Mouse (Mus musculus): Measurements from ENCODE around the gene Kif1b.

Gene Kif1b

DNA sequence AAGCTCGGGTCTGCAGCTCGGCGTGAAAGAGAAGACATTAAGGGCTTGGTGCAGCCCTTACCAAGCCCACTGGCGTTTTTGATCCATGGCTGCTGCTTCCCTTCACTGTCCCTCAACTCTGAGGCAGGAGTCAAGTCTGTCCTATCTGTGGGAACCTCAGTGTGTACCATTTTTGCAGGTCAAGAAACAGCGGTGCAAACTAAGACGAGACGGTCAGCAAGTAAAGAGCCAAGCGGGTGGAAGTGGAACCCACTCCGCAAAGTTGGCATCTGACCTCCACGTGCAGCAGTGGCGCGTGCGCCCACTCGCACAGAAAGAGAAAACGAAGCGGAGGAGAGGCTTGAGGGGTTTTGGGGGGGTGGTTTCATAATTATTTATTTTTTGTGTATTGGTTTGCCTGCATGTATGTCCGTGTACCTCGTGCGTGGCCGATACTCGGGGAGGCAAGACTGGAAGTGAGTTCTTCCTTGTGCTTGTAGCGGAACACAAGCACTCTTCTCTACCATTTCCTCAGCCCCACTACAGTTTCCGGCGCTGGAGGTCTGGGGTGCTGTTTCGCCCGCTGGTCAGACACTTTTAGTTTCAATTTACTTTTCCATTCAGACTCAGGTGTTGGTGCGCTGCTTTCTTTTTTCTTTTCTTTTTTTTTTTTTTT, 140.4 kb downstream of the Kif1b start:
- DNase-seq = peak; percentile 57

DNA sequence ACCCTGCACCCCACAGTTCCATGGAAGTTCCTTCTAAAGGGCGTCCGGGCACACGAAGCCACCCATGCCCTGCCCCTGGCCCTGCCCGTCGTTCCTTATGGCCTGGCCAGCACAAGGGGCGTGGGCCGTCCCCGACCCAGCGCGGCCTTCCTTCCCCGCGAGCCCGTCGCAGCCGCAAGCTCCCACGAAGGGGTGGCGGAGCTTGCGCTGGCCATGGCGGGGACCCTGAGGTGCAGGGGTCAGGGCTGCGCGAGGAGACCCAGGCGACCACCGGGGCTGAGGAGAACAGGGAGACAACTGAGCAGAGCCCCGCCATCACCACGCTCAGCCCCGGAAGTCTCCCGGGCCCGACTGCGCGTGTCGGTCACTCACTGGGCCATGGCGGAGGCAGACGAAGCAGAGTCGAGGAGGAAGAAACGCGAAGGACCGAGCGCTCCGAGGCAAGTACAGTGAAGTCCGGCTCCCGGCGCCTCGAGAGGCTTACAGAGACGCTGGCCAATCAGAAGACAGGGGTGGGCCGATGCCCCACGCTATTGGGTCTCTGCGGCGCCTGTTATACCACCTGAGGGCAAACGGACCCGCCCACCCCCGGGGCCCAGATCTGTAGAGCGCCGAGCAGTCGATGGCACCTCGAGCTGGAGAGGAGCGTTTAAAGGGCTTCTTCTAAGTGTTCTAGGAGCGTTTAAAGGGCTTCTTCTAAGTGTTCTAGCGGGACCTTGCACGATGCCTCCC, 141.1 kb downstream of the Kif1b start, which contains the start of gene Pgd:
Pgd (minus strand) TSS at position 557 of the 732 bp plus-strand sequence.
- DNase-seq = peak; percentile 98

DNA sequence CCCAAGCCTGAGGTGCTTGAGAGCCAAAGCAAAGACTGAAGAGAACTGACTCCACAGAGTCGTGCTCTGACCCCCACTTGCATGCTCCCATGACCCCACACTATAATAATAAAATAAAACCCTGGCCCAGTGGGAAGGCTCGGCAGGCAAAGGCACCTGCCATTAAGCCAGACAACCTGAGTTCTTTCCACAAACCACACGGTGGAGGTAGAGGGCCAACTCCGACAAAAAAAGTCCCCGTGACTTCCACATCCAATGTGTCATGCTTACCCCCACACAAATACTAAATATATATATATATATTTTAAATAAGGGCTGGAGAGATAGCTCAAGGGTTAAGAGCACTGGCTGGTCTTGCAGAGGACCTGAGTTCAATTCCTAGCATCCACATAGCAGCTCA, 143.3 kb downstream of the Kif1b start:
- no peak for DNase-seq

DNA sequence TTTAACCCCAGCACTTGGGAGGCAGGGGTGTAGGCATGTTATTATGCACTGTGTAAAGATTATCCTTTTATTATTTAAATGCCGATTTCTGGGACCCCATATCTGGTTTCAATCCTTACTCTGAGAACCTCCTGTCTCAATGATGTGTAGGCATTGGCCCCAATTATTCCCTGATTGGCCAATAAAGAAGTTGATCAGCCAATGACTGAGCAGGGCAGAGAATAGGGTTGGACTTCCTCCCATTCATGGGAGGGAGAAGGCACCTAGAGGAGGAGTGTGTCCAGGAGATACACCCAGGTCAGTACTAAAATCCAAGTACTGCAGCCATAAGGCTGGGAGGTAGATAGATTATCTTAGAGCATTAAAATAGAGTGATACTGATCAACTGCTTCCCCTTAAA, 144.3 kb downstream of the Kif1b start:
- no peak for DNase-seq

DNA sequence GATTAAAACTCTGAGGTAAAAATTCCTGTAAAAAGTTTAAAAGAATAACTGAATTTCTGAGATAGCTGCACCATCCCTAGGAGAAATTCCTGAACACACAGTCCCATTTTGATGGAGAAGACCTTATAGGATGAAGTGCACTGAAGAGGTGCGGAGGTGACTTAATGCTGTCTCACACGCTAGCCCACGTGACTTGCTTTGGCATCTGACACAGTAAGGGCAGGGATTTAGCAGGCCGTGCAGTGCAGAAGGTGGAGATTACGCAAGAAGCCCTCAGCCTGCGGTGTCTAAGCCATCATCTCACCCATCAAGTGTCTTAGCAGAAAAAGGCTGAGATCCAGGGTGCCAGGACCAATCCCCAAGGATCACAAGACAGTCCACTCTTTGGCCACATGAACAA, 146.3 kb downstream of the Kif1b start:
- DNase-seq = no peak

DNA sequence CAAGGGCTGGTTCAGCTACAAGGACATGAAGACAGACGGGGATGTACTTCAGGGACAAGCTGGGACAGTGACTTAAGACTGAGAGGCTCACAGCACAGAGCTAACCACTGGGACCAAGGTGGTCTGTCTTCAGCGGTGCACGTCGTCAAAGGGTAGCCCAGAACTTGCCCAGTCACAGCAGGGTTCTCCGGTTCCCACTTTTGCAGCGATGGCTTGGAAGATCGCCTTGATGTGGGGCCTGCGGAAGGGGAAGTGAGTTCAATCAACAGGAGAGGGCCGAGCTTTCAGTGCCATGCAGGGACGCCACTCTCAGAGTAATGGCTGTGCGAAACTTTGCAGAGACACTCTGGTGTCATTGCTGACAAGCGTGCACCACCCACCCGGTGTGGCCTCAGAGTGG, 147.6 kb downstream of the Kif1b start:
- DNase-seq = no peak

DNA sequence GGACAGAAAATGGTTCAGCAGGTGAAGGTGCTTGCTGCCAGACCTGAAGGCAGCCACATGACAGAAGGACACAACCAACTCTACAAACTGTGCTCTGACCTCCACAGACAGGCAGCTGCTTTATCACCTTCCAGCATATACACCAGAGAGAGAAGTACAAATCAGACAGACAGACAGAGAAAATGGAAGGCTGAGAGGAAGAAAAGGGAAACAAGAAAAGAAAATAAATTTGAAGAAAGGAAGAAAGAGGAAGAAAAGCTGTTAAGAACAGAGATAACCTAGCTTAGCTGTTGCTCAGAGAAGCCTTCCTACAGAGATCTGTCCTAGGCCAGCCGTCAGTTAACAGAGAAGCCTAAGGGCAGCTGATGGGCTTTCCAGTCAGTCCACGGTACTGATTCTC, 148.3 kb downstream of the Kif1b start:
- DNase-seq = no peak

DNA sequence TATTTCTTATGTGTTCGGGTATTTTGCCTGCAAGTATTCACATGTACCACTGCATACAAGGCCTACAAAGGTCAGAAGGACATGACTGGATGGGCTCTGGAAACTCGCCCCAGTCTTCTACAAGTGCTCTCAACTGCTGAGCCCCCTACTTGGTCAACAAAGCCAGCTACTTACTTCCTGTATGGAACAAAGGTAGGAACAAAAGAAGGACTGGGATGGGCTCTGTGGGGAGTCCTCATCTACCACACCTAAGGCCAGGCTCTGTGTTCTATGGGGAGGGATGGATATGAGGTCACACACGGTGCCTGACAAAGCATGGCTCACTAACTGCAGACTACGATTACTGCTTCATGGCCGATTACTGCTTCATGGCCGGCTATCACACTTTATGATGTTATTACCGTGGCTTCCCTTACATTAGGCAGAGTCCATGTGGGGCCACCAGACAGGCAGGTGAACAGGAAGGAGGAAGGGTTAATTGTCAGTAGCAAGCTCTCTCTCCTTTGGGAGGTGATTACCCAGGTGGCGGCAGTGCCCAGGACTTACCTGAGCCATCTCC, 150.0 kb downstream of the Kif1b start:
- no peak for DNase-seq

DNA sequence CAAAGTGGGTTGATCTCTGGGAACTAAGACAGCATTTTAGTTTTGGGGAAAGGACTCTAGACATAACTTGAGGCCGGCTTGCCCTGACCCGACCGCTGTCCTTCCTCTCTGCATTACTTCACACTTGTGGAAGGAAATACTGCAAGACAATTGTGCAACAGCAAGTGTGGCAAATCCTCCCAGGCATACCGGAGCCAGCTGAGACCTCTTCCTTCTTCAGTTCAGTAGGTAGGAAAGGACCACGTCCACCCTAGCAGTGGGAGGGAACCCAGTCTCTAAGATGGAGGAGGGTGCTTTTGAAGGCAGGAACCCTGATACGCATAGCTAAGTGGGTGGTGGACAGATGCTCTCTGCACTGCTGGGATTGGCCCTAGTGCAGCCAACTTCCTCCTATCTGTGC, 151.8 kb downstream of the Kif1b start:
- no peak for DNase-seq

DNA sequence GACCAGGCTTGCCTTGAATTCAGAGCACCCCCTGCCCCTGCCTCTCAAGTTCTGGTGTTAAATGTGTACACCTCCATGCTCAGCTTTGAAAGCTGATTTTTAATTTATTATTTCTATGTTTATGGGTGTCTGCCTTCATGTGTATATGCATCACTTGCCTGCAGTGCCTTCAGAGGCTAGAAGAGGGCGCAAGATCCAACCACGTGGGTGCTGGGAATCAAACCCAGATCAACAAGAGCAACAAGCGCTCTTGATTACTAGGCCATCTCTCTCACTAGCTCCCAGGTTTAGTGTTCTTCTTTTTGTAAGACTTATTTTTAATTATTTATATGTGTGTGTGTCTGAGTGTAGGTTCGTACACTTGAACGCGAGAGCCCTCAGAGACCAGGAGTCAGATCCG, 152.6 kb downstream of the Kif1b start:
- DNase-seq = no peak

DNA sequence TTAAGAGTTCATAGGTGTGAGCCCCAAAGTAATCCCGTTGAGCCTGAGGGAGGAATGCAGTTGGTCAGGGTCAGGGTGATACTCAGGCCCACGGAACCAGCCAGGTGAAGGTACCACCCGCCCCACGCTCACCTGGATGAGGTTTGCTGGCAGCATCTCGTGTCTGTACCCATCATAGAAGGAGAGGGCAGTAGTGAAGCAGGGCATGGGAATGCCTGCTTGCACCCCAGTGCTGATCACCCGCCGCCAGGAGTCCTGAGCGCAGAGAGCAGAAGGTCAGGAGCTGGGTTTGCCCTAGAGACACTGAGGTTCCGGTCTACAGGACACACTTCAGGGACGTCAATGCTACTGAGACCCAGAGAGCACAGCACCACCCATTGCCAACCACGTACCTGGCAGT, 156.8 kb downstream of the Kif1b start:
- DNase-seq = no peak

DNA sequence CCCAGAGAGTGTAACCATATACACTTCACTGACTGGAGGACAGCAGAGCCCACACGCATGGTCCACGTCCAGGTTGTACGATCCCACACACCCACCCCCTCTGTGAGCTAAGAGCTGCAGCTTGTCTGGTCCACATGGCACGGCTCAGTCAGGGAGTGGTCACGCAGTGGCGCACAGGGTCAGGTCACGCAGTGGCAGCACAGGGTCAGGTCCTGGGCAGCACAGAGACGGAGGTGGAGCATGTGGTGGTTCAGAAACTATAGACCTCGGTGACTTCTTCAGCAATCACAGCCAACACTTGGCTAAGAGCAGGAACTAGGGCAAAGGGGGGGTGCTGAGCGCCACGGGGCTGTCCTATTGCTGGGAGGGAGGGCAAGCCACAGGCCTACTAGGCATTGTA, 157.2 kb downstream of the Kif1b start:
- no peak for DNase-seq

DNA sequence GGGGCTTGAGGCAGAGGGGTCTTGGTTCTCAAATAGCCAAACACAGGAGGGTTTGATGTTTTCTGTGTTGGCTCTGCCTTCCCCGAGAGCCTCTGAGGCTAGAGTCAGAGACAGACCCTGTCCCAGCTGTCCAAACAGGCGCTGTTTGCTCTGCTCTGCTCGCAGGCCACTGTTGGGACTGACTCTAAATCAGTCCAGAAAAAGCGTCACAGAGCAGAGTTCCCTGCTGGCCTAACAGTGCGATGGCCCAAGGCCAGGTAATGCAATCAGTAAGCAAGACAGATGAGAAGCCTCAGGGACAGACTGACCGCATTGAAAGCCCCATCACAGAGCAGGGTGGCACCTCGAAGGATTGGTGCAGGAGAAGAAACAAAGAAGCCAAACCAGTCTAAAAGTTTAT, 157.9 kb downstream of the Kif1b start:
- DNase-seq = peak; percentile 65

DNA sequence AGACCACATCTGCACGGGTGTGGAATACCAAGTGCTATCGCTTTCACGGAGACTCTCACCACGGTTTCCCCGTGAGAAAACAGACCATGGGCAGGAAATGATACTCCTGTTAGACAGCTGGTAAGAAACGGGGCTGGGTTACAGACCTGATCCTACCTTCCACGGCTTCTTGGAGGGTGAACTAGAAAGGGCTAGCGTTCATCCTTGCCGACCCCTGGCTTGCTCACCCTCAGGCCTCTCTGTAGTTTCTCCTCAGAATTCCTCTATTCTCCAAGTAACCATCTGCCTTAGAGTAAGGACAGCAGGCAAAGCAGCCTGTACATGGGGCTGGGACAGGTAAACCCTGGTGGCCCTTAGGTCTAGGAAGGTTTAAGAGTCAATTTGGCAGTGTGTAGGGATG, 158.3 kb downstream of the Kif1b start:
- no peak for DNase-seq

DNA sequence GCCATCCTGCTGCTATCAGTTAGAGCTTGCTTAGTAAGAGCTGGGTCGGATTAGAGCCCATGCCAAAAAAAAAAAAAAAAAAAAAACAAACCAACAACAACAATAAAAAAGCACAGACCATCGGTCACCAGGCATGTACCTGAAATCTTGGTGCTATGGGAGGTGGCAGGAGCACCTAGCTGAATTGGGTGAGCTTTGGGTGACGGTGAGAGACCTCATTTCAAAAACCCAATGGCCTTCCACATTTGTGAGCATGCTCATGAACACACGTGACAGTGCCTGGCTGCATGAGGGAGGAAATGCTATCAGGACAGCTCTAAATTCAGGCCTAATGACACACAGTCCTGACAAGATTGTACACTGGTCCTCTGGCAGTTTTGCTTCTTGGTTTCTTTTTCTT, 159.4 kb downstream of the Kif1b start:
- DNase-seq = no peak

DNA sequence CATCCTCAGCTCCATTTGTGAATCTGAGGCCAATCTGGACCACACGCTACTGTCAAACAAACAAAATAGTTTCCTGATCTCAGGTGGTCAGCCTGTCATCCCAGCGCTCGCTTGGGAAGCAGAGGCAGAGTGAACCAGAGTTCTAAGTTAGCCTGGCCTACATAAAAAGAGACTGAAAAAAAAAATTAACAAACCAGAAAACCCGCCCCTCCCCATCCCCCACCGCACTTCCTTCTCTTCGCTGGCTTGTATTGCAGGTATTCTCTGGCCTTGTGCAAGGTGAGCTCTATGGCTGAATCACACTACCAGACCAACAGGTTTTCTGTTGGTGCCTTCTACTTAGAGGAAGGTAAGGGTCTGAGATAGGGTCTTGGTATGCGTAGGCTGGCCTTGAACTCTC, 160.0 kb downstream of the Kif1b start:
- DNase-seq = no peak

DNA sequence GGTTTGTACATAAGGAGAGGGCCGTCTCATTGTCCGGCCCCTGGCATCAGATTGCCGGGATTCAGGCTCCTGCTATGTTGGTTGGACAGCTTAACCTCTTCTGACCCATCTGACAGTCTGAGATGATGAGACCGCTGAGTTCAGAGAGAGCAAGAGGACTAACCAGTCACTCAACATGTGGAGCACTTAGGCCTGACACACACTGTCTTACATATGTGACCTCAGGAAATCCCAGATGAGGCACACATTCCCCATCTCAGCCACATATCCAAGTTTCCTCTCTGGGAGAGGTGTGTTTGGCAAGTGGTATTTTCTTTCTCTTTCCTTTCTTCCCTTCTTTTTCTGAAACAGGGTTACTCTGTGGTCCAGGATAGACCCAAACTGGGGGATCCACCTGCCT, 162.3 kb downstream of the Kif1b start:
- DNase-seq = no peak

DNA sequence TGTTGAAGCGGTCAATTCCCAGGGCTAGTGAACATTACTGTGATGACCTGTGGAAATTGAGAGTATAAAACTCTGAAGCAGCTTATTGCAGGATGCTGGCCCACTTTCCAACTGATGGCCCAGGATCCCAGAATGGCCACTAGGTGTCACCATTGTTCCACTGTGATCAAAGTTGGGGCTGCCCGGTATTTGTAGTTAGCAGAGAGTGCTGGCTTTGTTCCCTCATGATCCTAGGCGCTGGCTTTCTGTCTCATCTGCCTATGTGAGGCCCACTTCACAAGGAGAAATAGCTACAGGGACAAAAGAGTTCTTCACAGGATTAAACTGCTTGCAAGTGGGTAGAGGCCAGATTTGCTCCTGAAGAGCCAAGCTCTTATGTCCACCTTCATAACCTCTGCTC, 163.0 kb downstream of the Kif1b start:
- peak; percentile 88 for DNase-seq

DNA sequence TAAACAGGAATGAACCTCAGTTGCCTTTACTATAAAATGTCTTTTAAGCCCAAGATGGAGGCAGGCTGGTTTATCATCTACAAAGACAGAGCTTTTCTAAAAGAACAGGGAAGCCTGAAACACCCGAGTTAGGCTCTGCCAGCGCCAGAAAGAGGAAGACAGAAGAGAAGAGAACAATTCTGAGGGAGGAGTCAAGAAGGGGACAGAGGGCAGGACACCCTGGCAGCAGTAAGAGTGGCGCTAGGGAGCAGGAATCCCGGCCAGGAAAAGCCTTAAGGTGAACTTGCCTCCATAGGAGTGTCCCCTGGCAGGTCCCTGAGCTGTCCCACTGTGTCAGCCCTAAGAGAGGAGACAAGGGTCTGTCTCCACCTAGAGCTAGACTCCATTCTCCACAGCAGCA, 163.9 kb downstream of the Kif1b start:
- no peak for DNase-seq

DNA sequence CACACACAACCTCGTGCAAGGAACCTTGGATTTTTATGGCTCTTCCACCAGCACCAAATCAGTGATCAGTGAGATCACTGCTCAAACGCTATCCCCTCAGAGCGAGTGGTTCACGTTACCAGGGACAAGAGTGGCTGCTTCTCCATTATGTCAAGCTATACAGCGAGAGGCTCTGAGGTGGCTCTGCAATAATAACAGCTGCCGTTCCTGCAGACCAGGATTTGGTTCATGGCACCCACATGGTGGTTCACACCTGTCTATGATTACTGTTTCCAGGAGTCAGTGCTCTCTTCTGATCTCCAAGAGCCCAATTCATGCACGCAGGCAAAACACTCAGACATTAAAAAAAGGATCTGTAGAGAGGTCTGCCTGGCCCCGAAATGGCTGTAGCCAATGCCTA, 169.0 kb downstream of the Kif1b start:
- DNase-seq = no peak

DNA sequence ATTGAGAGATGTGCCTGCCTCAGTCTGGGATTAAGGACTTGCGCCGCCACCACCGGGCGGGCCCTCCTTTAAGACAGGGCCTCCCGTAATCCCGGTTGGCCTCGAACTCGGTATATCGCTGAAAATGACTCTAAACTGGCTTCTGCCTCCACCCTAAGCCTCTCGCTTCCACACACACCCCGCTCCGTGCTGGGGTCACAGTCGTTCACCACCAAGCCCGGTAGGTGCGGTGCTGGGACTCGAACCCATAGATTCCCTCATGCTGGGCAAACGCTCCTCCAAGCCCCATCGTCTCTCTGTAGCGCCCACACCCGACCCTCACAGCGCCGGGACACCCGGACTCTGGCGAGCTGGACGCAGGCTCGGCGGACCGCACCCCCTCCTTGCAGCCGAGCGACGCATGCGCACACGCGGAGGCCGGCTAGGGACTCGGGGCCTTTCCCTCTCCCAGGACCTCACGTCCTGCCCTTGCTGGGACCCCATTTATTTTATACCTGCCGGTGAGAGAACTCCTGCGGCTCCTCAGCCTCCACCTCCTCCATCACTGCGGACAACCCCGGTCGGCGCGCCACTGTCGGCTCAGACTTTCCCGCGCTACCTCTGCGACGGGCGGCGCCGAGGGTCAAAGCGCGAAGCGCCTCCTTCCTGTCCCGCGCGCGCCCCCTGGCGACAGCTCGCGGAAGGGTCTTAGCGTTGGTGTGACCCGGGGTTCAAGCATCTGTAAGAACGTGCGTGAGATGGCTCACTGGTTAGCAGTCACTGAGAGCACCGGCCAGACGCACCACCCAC, 170.3 kb downstream of the Kif1b start, which contains the start of gene Cenps:
Cenps (minus strand) TSS at position 648 of the 789 bp plus-strand sequence.
- DNase-seq = peak; percentile 96

DNA sequence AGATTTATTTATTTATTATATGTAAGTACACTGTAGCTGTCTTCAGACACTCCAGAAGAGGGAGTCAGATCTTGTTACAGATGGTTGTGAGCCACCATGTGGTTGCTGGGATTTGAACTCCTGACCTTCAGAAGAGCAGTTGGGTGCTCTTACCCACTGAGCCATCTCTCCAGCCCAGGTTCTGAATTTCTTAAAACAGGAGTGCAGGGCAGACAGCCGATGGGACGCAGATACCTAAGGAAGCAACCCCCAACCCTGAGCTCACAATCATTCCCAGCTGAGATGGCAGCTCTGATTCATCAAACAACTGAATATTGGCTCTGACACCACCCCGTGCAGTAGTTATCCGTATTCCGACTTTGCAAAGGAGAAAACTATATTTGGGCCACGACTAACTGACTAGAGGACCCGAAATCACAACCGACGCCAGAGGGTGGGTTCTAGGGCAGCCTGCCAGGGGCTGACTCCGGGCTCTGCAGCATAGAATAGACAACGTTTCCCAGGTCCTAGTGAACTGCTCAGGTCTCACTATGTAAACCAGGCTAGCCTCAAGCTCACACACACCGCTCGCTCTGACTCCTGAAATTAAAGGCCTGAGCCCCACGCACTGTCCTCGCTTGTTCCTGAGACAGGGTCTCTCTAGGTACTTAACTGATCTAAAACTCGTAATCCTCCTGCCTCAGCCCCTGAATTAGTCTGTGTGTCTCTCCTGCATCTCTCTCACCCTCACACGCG, 171.2 kb downstream of the Kif1b start:
- DNase-seq = peak; percentile 38

DNA sequence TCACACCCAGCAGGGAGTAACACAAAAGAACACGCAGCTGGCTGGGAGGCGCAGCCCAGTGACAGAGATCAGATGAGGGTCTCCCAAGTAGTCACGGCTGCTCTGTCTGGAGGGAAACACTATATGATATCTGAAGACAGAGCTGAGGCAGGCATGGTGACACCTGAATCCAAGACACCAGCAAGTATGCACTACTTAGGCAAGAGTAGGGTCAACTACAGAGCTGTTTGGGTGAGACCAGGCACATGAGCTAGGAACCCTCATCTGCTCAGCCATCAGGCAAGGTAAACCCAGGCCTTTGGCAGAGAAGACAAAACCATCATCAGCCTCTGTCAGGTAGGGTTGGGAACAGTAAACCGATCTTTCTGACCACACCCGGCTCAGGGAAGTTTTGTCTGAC, 174.1 kb downstream of the Kif1b start:
- no peak for DNase-seq

Data from kidney, postnatal 10 days (tissue).